In the genomic region with DNA sequence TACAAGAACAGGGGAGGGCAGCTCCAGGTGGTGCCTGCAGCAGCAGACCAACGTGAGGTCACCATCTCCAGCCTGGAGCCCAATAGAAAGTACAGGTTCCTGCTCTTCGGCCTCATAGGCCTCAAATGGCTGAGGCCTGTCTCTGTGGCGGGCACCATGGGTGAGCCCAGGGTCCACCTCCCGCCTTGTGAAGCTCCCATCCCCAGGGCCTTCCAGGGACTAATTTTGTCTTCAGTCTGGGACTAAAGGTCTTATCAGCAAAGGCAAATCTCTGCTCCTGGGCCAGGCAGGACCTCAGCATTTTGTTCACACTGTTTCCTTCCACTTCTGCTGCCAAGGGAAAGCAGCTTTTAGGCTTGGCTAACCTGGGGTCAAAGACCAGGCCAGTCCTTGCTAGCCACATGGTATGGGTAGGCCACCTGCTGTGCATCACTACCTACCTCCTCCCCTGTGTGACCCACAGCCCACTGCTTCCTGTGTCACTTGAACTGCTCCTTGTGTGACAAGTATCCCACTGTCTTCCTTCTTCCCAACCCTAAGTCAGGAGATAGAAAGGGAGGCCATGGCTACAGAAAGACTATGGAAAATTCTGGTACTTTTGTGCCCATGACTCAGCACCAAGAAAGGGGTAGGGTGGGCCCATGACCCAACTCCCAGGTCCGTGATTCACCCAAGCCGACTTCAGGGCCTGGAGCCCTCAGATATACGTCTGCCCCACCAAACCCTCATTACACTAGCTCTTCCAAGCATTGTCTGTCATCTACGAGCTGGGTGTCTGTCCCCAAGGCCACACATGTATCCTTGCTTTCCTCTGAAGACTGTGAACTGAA, we compare ENCODE assay signal across 22 mouse cellular contexts. TPM values are rescaled to one million over a fixed set of nuclear protein-coding genes. Genes with fewer than 3 reads are reported as not detected.
A peak's percentile ranks its signal among the peaks of the same experiment; 100 is the strongest.
DNase-seq lines count a peak whose midpoint lies in the region; ATAC-seq lines count a peak whose summit lies in the region.
"Had no signal": no experiment of that assay in that cellular context is flagged by ENCODE, and none has a peak within 500 bp of the region (broad histone marks: within the 10 kb centered on the region; RNA-seq: fewer than 3 reads in every experiment).

No protein-coding gene starts in this region.

- intact Hi-C loops in gastrocnemius, postnatal 36 days (cut with DNase I): no loop called here

- no peak overlapping the region for H3K4me2 ChIP-seq in heart, embryonic 11.5 days
- H3K4me2 ChIP-seq: embryonic facial prominence, embryonic 15.5 days; heart, embryonic 13.5 days; hindbrain, embryonic 13.5 days had no signal

- H3K27ac ChIP-seq in heart, embryonic 10.5 days: no peak overlapping the region
- no peak overlapping the region for H3K27ac ChIP-seq in heart, embryonic 11.5 days (ENCODE audit: low read depth, low read length)
- H3K27ac ChIP-seq: embryonic facial prominence, embryonic 15.5 days; forebrain, embryonic 10.5 days; gastrocnemius, adult 2 months; heart, embryonic 13.5 days; hindbrain, embryonic 13.5 days; hindbrain, postnatal 0 days had no signal

- 74% methylated on average over 8 of the region's 8 CpGs for WGBS in heart, embryonic 10.5 days
- WGBS in heart, embryonic 11.5 days (ENCODE audit: insufficient replicate concordance): 68% methylated on average over 8 of the region's 8 CpGs

- no peaks in the 10 kb centered on the region for H3K9me3 ChIP-seq in heart, embryonic 10.5 days
- no peaks in the 10 kb centered on the region for H3K9me3 ChIP-seq in heart, embryonic 11.5 days (replicated peaks; ENCODE audit: control insufficient read depth, low read length)
- H3K9me3 ChIP-seq: embryonic facial prominence, embryonic 15.5 days had no signal

- H3K27me3 ChIP-seq in heart, embryonic 10.5 days (ENCODE audit: insufficient read depth, poor library complexity, severe bottlenecking): no peaks in the 10 kb centered on the region
- no peaks in the 10 kb centered on the region for H3K27me3 ChIP-seq in heart, embryonic 11.5 days (ENCODE audit: control insufficient read depth, insufficient read depth, low read length)
- H3K27me3 ChIP-seq: embryonic facial prominence, embryonic 15.5 days; heart, embryonic 13.5 days; hindbrain, embryonic 13.5 days had no signal

- no peak for ATAC-seq in heart, embryonic 11.5 days (replicated peaks; ENCODE audit: insufficient number of reproducible peaks, low FRiP score, low TSS enrichment)
- ATAC-seq: forebrain, embryonic 14.5 days; hindbrain, postnatal 0 days had no signal

- no peaks in the 10 kb centered on the region for H3K36me3 ChIP-seq in heart, embryonic 10.5 days
- H3K36me3 ChIP-seq in heart, embryonic 11.5 days (ENCODE audit: control insufficient read depth, insufficient read depth, low read length): no peaks in the 10 kb centered on the region
- H3K36me3 ChIP-seq: embryonic facial prominence, embryonic 15.5 days; forebrain, embryonic 10.5 days; heart, embryonic 13.5 days; hindbrain, embryonic 13.5 days had no signal

- no peak overlapping the region for H3K9ac ChIP-seq in heart, embryonic 11.5 days (ENCODE audit: low read depth, low read length)
- H3K9ac ChIP-seq: embryonic facial prominence, embryonic 15.5 days; heart, embryonic 13.5 days; hindbrain, embryonic 13.5 days had no signal

- peak; percentile 62 for DNase-seq in heart, embryonic 10.5 days (ENCODE audit: low spot score)
- peak; percentile 39 for DNase-seq in testis, postnatal 10 days (ENCODE audit: low spot score)
- DNase-seq in testis, postnatal 14 days (ENCODE audit: low spot score): no peak
- peak; percentile 77 for DNase-seq in adrenal gland, postnatal 14 days
- no peak for DNase-seq in gastrocnemius, postnatal 36 days
- no peak for DNase-seq in cerebellum, adult 11 months
- DNase-seq: gastrocnemius, postnatal 25 days had no signal

- no peak overlapping the region for H3K4me3 ChIP-seq in heart, embryonic 10.5 days
- no peak overlapping the region for H3K4me3 ChIP-seq in heart, embryonic 11.5 days (ENCODE audit: low read depth, low read length)
- H3K4me3 ChIP-seq: embryonic facial prominence, embryonic 15.5 days; erythroblast, embryonic 14.5 days; forebrain, embryonic 10.5 days; gastrocnemius, adult 2 months; heart, embryonic 13.5 days; hindbrain, embryonic 13.5 days had no signal

- H3K4me1 ChIP-seq in heart, embryonic 10.5 days: no peaks in the 10 kb centered on the region
- H3K4me1 ChIP-seq in heart, embryonic 11.5 days (ENCODE audit: control insufficient read depth, insufficient read depth, low read length): no peaks in the 10 kb centered on the region
- H3K4me1 ChIP-seq: embryonic facial prominence, embryonic 15.5 days; forebrain, embryonic 10.5 days; heart, embryonic 13.5 days; hindbrain, embryonic 13.5 days had no signal

RNA-seq across cellular contexts. Expression of gene Cyp21a1, which starts 7.8 kb away (rescaled TPM):
- polyA plus RNA-seq in heart, embryonic 10.5 days (2016; fragmentation: Nextera tagmentation; extraction: Ambion mirVana): not detected in 2 replicates
- not detected in 2 replicates for polyA plus RNA-seq in heart, embryonic 11.5 days (2014; fragmentation: Nextera tagmentation; extraction: Ambion mirVana)
- total RNA-seq in adrenal gland, postnatal 14 days (2021): 3,653 and 3,825 TPM in 2 replicates
- not detected for total RNA-seq in gastrocnemius, postnatal 36 days (2021)
- total RNA-seq: common myeloid progenitor, adult 5-6 weeks; gastrocnemius, adult 2 months; heart, adult 18-20 months; hematopoietic stem cell, adult 5-6 weeks; hindbrain, postnatal 0 days had no signal
- polyA plus RNA-seq: embryonic facial prominence, embryonic 11.5 days; erythroblast, embryonic 14.5 days; forebrain, embryonic 10.5 days; forebrain, embryonic 14.5 days; heart, embryonic 13.5 days; heart, postnatal 0 days; hindbrain, embryonic 13.5 days; hindbrain, postnatal 0 days; intestine, embryonic 14.5 days had no signal

RNA-seq across cellular contexts. Expression of gene Stk19, which starts 40.2 kb away (rescaled TPM):
- polyA plus RNA-seq in heart, embryonic 10.5 days (2016; fragmentation: Nextera tagmentation; extraction: Ambion mirVana): 22.3 and 22.8 TPM in 2 replicates
- polyA plus RNA-seq in heart, embryonic 11.5 days (2014; fragmentation: Nextera tagmentation; extraction: Ambion mirVana): 15.7 and 17.8 TPM in 2 replicates
- total RNA-seq in adrenal gland, postnatal 14 days (2021): 38.0 and 38.6 TPM in 2 replicates
- 1 to 10 TPM; 5.8 to 8.7 TPM for total RNA-seq in gastrocnemius, postnatal 36 days (2021)

RNA-seq across cellular contexts. Expression of gene Dxo, which starts 40.3 kb away (rescaled TPM):
- 48.1 and 62.2 TPM in 2 replicates for polyA plus RNA-seq in heart, embryonic 10.5 days (2016; fragmentation: Nextera tagmentation; extraction: Ambion mirVana)
- polyA plus RNA-seq in heart, embryonic 11.5 days (2014; fragmentation: Nextera tagmentation; extraction: Ambion mirVana): 37.3 and 38.7 TPM in 2 replicates
- total RNA-seq in adrenal gland, postnatal 14 days (2021): 65.0 and 65.5 TPM in 2 replicates
- total RNA-seq in gastrocnemius, postnatal 36 days (2021): 1 to 10 TPM; 6.5 to 9.1 TPM

RNA-seq across cellular contexts. Expression of gene C4b, which starts 52.8 kb away (rescaled TPM):
- not detected in 2 replicates for polyA plus RNA-seq in heart, embryonic 10.5 days (2016; fragmentation: Nextera tagmentation; extraction: Ambion mirVana)
- polyA plus RNA-seq in heart, embryonic 11.5 days (2014; fragmentation: Nextera tagmentation; extraction: Ambion mirVana): not detected in 2 replicates
- 110 and 152 TPM in 2 replicates for total RNA-seq in adrenal gland, postnatal 14 days (2021)
- total RNA-seq in gastrocnemius, postnatal 36 days (2021): 1 to 10 TPM; 3.6 to 6.3 TPM
- polyA plus RNA-seq: embryonic facial prominence, embryonic 11.5 days; forebrain, embryonic 10.5 days; forebrain, embryonic 14.5 days; hindbrain, embryonic 13.5 days had no signal

RNA-seq across cellular contexts. Expression of gene Skiv2l, which starts 53.5 kb away (rescaled TPM):
- 39.9 and 43.6 TPM in 2 replicates for polyA plus RNA-seq in heart, embryonic 10.5 days (2016; fragmentation: Nextera tagmentation; extraction: Ambion mirVana)
- polyA plus RNA-seq in heart, embryonic 11.5 days (2014; fragmentation: Nextera tagmentation; extraction: Ambion mirVana): 24.3 and 30.3 TPM in 2 replicates
- total RNA-seq in adrenal gland, postnatal 14 days (2021): 55.0 and 60.0 TPM in 2 replicates
- 10 to 100 TPM; 17.0 to 20.0 TPM for total RNA-seq in gastrocnemius, postnatal 36 days (2021)

Comparison
In these comparisons a context has a peak if more than half of its experiments do, and no peak if none do; other contexts are left out.
1. DNase-seq: peak in heart, embryonic 10.5 days (single experiment), testis, postnatal 10 days (single experiment) and adrenal gland, postnatal 14 days (single experiment); none in testis, postnatal 14 days (single experiment), gastrocnemius, postnatal 36 days (0 of 2) and cerebellum, adult 11 months (single experiment).
2. RNA of gene Cyp21a1, which starts 7.8 kb away (total RNA-seq): 3,653 to 3,825 TPM in adrenal gland, postnatal 14 days; not detected in gastrocnemius, postnatal 36 days; every median in the first group is over 1,000 times any median in the second.